Mouse (Mus musculus) neural tube, embryonic 11.5 days (tissue): ENCODE data around the gene Hint1. TPM values are rescaled to one million over a fixed set of nuclear protein-coding genes. Genes with fewer than 3 reads are reported as not detected.
A peak's percentile ranks its signal among the peaks of the same experiment; 100 is the strongest.

Source experiments
- ATAC-seq: fragments of 200-750 bp; cut with Nextera tagmentation; 2 replicates; pipeline ENCODE4 v1.8.0; 2017; ENCODE audit warnings: moderate number of reproducible peaks, mild to moderate bottlenecking, moderate TSS enrichment, moderate library complexity; ENCODE audit not compliant: insufficient read depth, low FRiP score, low TSS enrichment
- DNase-seq: peaks from one replicate; pipeline ENCODE4 v3.0.0-alpha.2; 2015; ENCODE audit warnings: low spot score
- H3K27ac ChIP-seq: fragments of 300-500 bp; sonication (generic); 2 replicates; pipeline ENCODE4 v1.5.1; 2014; ENCODE audit warnings: low read depth, mild to moderate bottlenecking, low read length
- H3K27me3 ChIP-seq: fragments of 300-500 bp; sonication (generic); 2 replicates; pipeline ENCODE4 v1.6.1; 2014; ENCODE audit warnings: mild to moderate bottlenecking, low read length, mixed read lengths; ENCODE audit not compliant: control insufficient read depth, insufficient read depth
- H3K36me3 ChIP-seq: fragments of 300-500 bp; sonication (generic); 2 replicates; pipeline ENCODE4 v1.6.1; 2014; ENCODE audit warnings: mild to moderate bottlenecking, low read length, moderate library complexity, mixed read lengths; ENCODE audit not compliant: control insufficient read depth, insufficient read depth
- H3K4me1 ChIP-seq: fragments of 300-500 bp; sonication (generic); 2 replicates; pipeline ENCODE4 v1.6.1; 2014; ENCODE audit warnings: low read length, mixed read lengths; ENCODE audit not compliant: control insufficient read depth, insufficient read depth
- H3K4me2 ChIP-seq: fragments of 300-500 bp; sonication (generic); 2 replicates; pipeline ENCODE4 v1.6.1; 2014; ENCODE audit warnings: low read depth, mild to moderate bottlenecking, moderate library complexity
- H3K4me3 ChIP-seq: fragments of 300-500 bp; sonication (generic); 2 replicates; pipeline ENCODE4 v1.5.1; 2014; ENCODE audit warnings: low read depth, low read length
- H3K9ac ChIP-seq: fragments of 300-500 bp; sonication (generic); 2 replicates; pipeline ENCODE4 v1.6.1; 2014; ENCODE audit warnings: mild to moderate bottlenecking, low read length
- H3K9me3 ChIP-seq: fragments of 300-500 bp; sonication (generic); 2 replicates; pipeline ENCODE4 v1.6.1; 2016; ENCODE audit warnings: low read length; ENCODE audit not compliant: control insufficient read depth
- WGBS: fragments of 180-500 bp; shearing (Covaris S2); extraction: QIAGEN DNeasy Blood & Tissue Kit; methylation state at CpG from one replicate; pipeline ENCODE4 v1.1.7; 2014; 5-methylcytosine and 5-hydroxymethylcytosine counted together
- polyA plus RNA-seq: library from polyadenylated mRNA; unstranded; fragments of >200 nt; fragmentation: Nextera tagmentation; extraction: Ambion mirVana; gene quantifications from 2 replicates; pipeline ENCODE4 v1.2.1, GENCODE M21; 2014

Gene Hint1
- polyA plus RNA-seq, 1 experiment from 2014 or later, result 565 TPM

DNA sequence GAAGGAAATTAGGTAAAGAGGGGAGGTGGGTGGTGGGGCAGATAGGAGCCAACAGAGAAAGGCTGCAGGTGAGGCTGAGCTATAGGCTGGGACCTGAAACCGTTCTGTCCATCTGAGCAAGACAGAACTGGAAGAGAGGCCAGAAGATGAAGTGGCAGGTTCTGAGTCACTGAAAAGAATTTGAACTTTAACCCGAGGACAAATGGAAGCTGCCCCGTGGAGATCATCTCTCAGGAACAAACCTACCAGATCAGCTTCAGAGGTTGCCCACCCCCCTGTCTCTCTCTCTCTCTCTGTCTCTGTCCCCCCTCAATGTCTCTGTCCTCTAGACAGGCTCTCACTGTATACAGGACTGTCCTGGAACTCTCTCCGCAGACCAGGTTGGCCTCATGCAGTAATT is 33.5 kb downstream of the Hint1 start:
- Histone ChIP-seq H3K4me1 (peaks cover 3% of the 10 kb centered on the region; the same call in 1 of the 2 replicates), H3K36me3 (no peaks in the 10 kb centered on the region), H3K9me3 (no peaks in the 10 kb centered on the region), H3K9ac (no peak overlapping the region), H3K4me2 (no peak overlapping the region), H3K27ac (no peak overlapping the region), H3K4me3 (no peak overlapping the region), H3K27me3 (no peaks in the 10 kb centered on the region)
- no peak for DNase-seq
- 75% methylated on average over 4 of the region's 4 CpGs for WGBS
- no peak for ATAC-seq

DNA sequence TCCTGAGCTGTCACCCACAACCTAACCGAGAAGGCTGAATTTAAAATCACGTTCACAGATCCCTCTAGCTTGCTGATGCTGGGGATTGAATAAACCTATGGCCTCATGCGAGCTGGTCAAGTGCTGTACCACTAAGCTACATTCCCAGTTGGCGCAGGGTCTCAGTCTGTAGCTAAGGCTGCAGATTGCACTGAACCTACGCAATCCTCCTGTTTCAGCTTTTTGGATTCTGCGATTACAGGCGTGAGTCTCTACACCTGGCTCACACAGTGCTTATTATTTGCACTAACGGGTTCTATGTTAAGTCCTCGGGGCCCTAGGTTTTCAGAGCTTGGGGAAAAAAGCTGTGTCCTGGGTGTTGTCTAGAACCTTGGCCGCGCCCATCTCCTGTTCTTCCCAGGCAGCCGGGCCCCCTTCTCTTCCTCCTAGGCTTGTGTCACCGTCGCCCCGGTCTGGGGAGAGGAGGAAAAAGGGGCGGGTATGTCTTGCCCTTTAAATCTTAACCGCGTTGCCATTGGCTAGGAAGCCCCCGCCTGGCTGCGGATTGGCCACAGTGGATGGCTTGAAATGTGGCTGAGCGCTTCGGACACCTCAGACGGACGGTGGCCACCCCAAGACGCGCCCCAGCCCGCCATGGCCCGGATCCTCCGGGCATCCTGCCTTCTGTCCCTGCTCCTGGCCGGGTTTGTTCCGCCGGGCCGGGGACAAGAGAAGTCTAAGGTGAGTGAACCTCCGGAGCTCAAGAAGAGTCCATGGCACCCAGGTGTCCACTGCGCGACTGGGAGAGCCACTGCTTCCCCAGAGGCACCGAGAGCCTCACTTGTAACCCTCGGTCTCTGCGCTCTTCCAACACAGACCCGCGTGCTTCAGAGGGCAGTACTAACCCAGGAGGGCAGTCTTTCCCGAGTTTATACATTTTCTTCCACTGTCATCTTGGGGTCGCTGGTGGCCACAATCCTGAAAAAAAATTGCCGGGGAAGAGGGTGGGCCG is 36.4 kb downstream of the Hint1 start, which contains the start of gene Gpx3:
Gpx3 (plus strand) TSS at position 121 of the 991 bp plus-strand sequence.
- Histone ChIP-seq H3K9me3 (no peaks in the 10 kb centered on the region), H3K36me3 (no peaks in the 10 kb centered on the region), H3K9ac (peak within 1 kb of the TSS; percentile 57), H3K4me1 (peaks cover 3% of the 10 kb centered on the region; the same call in 1 of the 2 replicates), H3K27ac (no peak within 1 kb of the TSS), H3K27me3 (no peaks in the 10 kb centered on the region), H3K4me2 (peak within 1 kb of the TSS; percentile 74), H3K4me3 (peak within 1 kb of the TSS; percentile 53)
- ATAC-seq (peak; percentile 84), DNase-seq (peak; percentile 82)
- WGBS, result 17% methylated on average over 45 of the region's 45 CpGs

DNA sequence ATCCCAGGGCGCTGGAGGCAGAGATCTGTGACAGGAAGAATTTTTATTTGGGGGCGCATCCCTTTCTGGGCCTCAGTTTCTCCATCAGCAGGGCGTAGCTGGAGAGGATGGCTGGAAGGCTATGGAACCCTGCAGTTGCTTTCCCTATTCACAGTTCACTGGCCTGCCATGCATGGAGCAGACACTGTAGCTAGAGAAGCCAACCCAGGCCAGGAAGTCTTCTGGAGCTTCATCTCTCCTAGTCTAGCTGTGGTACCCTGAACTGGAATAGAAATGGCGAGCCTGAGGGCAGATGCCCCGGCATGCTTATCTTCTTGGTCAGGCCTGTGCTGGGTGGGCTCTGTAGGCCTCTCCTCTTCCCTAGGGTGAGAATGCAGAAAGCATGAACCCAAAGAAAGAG is 37.2 kb downstream of the Hint1 start:
- no peak for DNase-seq
- H3K4me1 ChIP-seq, result peaks cover 3% of the 10 kb centered on the region; the same call in 1 of the 2 replicates
- H3K9me3 ChIP-seq, result no peaks in the 10 kb centered on the region
- no peaks in the 10 kb centered on the region for H3K27me3 ChIP-seq
- no peak overlapping the region for H3K27ac ChIP-seq
- WGBS, result 64% methylated on average over 5 of the region's 5 CpGs
- H3K36me3 ChIP-seq, result no peaks in the 10 kb centered on the region
- peak overlapping the region; percentile 74 for H3K4me2 ChIP-seq
- peak overlapping the region; percentile 57; the same call in 1 of the 2 replicates for H3K9ac ChIP-seq
- peak overlapping the region; percentile 53 for H3K4me3 ChIP-seq
- ATAC-seq, result no peak

DNA sequence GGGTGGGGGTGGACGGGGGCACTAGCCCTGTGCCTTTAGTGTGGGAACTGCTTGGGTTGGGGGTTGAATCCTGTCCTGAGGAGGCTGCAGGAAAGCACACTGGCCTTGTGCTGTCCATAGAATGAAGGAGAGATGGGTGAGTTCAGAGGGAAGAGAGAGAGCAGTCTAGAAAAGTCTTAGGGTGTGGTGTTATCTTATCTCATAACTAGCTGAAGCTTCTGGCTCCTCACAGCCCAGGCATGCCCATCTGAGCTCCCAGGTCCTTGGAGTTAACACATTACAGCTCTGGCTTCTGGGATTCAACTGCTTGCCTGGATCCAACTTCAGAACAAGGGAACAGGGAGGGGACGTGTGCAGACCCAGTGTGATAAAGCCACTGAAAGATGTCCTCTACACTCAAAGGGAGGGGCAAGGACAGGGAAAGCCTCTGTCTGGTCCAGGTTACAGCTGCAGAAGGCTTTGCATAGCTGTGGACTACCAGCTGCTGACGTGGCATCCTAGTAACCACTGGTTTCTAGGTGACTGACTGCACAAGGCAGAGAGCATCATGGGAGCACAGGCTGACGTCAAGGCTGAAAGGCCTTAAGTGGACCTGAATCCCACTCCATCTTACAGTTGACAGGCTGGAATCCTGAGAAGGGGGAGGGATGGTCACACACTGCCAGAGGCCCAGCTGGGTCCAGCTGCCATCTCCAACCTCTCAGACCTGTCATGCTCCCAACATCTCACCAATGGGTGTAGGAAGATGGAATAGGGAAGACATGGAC is 37.9 kb downstream of the Hint1 start:
- H3K4me1 ChIP-seq, result peaks cover 3% of the 10 kb centered on the region; the same call in 1 of the 2 replicates
- H3K36me3 ChIP-seq, result no peaks in the 10 kb centered on the region
- H3K27me3 ChIP-seq, result no peaks in the 10 kb centered on the region
- no peak overlapping the region for H3K4me3 ChIP-seq
- no peak for ATAC-seq
- WGBS, result 44% methylated on average over 4 of the region's 4 CpGs
- H3K9me3 ChIP-seq, result no peaks in the 10 kb centered on the region
- H3K9ac ChIP-seq, result no peak overlapping the region
- DNase-seq, result peak; percentile 51
- H3K4me2 ChIP-seq, result no peak overlapping the region
- H3K27ac ChIP-seq, result 0 out of 2 replicates have a peak overlapping the region, but pooled peaks have one; percentile 14

DNA sequence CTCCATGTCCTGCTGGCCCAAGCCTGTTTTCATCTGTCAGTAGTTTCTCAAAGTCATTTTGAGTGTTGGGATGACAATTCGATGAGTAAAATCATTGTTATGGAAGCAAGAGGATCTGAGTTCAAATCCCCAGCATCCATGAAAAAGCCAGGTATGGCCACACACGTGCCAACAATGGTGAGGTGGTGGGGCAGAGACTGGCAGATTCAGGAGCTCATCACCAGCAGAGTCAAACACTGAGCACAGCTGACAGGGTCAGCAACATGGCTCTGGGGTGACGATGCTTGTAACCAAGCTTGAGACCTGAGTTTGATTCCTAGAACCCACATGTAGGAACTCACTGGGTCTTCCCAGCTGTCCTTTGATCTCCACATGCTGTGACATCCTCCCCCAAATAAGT is 38.9 kb downstream of the Hint1 start:
- no peaks in the 10 kb centered on the region for H3K36me3 ChIP-seq
- H3K9ac ChIP-seq, result no peak overlapping the region
- H3K27ac ChIP-seq, result no peak overlapping the region
- DNase-seq, result no peak
- H3K4me1 ChIP-seq, result peaks cover 3% of the 10 kb centered on the region; the same call in 1 of the 2 replicates
- no peaks in the 10 kb centered on the region for H3K27me3 ChIP-seq
- no peaks in the 10 kb centered on the region for H3K9me3 ChIP-seq
- no peak for ATAC-seq
- H3K4me2 ChIP-seq, result no peak overlapping the region
- WGBS, result 75% methylated on average over 3 of the region's 3 CpGs
- H3K4me3 ChIP-seq, result no peak overlapping the region

DNA sequence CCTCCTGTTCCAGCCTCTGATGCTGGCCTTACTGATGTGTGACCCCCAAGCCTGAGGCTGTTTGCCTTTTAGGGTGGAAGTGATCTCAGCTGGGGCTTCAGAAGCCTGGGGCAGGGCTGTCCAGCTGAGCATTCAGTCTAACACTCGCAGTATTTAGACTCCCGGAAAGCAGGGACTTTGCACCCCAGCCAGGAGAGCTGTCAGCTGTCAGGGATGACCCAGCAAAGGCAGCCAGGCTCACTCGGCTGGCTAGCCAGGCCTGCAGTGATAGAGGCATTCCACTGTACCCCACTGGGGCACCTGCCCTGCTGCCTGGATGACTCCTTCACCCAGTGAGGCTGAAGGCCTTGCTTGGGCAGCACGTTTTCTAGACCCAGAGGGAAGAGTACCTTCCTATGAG is 39.7 kb downstream of the Hint1 start:
- H3K9ac ChIP-seq, result no peak overlapping the region
- no peaks in the 10 kb centered on the region for H3K9me3 ChIP-seq
- H3K4me2 ChIP-seq, result no peak overlapping the region
- H3K4me3 ChIP-seq, result no peak overlapping the region
- H3K4me1 ChIP-seq, result peaks cover 3% of the 10 kb centered on the region; the same call in 1 of the 2 replicates
- H3K27me3 ChIP-seq, result no peaks in the 10 kb centered on the region
- 77% methylated on average over 4 of the region's 4 CpGs for WGBS
- H3K36me3 ChIP-seq, result no peaks in the 10 kb centered on the region
- H3K27ac ChIP-seq, result no peak overlapping the region
- DNase-seq (no peak), ATAC-seq (no peak)

DNA sequence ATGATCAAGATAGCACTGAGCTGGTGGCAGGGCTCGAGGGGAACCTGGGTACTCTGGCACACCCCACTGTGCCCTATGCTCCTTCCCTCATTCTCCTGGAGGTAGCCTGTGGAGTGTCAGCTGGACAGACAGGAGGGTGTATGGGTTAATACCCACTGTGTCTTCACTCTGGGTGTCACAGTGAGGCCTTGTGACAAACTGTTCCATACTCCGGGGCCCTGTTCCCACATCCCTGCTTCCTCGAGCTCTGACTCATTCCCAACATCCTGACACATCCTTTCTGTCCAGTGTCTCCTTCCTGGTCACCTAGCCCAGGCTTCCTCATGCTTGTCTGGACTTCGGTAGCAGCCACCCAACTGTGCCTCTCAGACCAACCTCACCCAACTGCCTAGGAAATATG is 40.3 kb downstream of the Hint1 start:
- WGBS, result 87% methylated on average over 4 of the region's 4 CpGs
- no peaks in the 10 kb centered on the region for H3K36me3 ChIP-seq

DNA sequence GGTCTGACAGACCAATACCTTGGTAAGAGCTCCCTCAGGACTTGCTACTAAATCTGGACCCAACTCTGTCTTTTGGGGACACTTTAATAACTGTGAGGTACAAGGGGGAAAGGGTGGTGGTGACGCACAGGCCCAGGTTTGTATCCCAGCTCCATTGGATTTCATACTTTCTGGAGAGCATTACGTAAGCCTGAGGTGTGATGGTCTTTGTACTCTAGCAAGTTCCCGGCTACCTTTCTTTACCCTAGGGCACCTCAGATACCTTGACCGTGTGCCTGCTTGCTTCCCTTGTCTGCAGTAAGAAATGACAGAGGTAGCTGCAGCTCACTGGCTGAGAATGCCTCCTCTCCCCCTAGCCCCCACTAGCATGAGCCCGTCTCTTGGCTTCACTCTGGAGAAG is 41.1 kb downstream of the Hint1 start:
- ATAC-seq (no peak), DNase-seq (no peak)
- no peak overlapping the region for H3K9ac ChIP-seq
- no peak overlapping the region for H3K4me3 ChIP-seq
- H3K36me3 ChIP-seq, result no peaks in the 10 kb centered on the region
- no peaks in the 10 kb centered on the region for H3K9me3 ChIP-seq
- H3K4me1 ChIP-seq, result peaks cover 3% of the 10 kb centered on the region; the same call in 1 of the 2 replicates
- 97% methylated on average over 5 of the region's 5 CpGs for WGBS
- no peak overlapping the region for H3K4me2 ChIP-seq
- H3K27ac ChIP-seq, result no peak overlapping the region
- H3K27me3 ChIP-seq, result no peaks in the 10 kb centered on the region

More for the DNA sequence above, 40.3 kb downstream of the Hint1 start:
- no peak for ATAC-seq
- no peak overlapping the region for H3K27ac ChIP-seq
- H3K9ac ChIP-seq, result no peak overlapping the region
- H3K4me1 ChIP-seq, result peaks cover 3% of the 10 kb centered on the region; the same call in 1 of the 2 replicates
- H3K4me3 ChIP-seq, result no peak overlapping the region
- H3K9me3 ChIP-seq, result no peaks in the 10 kb centered on the region
- no peak overlapping the region for H3K4me2 ChIP-seq
- DNase-seq, result no peak
- H3K27me3 ChIP-seq, result no peaks in the 10 kb centered on the region
